Mouse (Mus musculus) spleen, embryonic (tissue): ENCODE results near the gene Ros1.

Experiments used
- CTCF ChIA-PET: fragments of 350-600 bp; sonication (Branson Sonifier 250); formaldehyde crosslinking; loops from one replicate; lab custom pipeline; 2022; lab: Charles Lee

Gene Ros1

DNA sequence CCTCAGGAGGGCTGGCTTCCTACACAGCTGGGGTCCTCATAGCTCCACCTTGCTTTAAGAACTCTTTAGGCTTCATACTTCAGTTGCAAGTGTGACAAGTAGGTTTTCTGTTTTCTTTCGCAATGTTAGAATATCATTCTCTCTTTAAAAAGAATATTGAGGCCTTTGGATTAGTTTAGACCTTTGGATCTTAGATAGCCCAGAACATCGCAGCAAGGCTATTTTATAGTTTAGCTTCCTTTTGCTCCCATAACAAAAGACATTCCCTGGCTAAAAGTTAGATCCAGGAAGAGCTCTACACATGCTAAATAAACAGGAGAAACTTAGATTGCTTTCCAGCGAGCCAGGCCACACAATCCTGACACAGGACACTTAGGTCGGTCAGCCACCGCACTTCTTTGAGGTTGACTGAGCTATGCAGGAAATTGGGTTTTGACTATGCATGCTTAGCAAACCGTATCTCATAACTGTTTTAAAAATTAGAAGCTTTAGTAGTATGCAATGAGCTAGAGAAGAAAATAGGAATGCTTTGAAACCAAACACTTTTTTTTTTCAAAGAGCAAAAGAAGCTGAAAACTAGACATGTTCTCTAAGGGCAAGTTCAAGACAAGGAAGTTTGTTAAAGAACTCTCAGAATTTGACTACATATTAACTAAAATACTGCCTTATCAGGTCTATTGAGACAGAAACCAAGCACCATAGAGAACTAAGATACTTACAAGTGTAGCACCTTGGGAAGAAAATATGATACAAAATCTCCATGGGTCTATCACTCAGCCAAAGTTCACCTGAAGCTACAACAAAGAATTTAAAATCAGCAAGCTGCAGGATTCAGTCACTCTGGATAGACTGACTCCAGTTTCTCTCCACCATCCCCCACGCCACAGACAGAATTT, at the start of gene Ros1:
Gene Ros1, minus strand, starts transcription at position 288 of the 896 bp plus-strand sequence.
- CTCF ChIA-PET, result no interaction called here

DNA sequence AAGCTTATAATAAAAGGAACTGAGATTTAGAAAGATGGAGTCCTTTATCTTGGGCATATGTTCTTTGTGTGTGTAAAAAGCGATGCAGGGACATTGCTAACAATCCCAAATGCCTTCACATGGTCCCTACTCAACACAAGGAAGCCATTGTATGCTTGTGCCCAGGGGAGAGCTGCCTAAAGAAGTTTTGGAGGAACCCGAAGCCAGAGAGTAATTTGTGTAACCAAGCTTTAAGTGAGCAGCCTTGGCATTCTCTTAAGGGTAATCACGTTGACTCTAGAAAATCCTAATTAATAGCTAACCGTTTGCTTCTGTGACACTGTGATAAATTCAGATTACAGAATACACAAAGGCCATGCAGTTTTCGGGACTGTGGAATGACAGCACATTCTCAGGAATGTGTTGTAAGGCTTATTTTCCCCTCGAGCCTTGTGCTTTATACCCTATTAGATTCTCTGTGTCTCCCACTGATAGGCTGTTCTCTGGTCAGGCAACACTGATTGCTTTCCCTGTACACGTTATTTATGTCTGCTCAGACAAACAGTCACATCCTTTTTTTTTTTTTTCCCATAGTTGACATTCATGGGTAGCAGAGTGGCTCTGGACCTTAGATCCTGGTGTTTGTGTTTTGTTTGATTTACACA, 47.8 kb upstream of the Ros1 start:
- CTCF ChIA-PET, result interaction anchor here (0.7 kb wide), 1 partner anchor 24 kb away, joined by 5 read pairs; no protein-coding TSS in a partner anchor

DNA sequence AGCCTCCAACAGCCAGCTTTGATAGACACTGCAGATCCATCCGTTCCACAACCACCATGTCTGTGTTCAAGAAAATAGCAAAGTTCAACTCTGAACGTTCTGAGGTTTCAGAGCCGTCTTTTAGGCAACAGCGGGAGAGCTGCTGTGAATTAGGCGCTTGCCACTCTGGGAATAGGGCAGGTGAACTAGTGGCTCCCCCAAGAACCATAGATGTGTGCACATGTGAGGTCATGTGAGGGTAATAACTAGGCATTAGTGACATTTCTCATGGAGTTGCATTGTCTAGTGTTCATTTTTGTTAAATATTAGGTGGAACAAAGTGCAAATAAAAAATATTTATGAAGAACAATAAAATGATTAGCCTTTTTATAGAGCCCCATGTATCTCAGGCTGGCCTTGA, 47.0 kb upstream of the Ros1 start:
- CTCF ChIA-PET, result no interaction called here

DNA sequence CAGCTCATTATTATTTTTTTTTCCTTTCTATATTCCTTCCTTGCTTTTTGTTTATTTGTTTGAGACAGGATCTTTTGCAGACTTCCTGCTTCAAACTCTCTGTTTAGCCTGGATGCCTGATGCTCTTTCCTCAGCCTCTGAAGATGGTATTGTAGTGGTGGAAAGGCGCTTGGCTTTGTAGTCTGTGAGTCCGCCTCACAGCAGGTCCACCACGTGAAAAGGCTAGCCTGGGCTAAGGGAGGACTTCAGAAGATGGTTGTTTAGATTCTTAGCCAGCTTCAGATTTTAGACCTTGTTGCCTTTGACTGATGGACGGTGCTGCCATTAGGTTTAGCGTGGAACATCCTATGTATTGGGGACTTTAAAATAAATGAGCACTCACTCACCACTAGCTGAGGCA, 40.4 kb upstream of the Ros1 start:
- CTCF ChIA-PET, result no interaction called here

DNA sequence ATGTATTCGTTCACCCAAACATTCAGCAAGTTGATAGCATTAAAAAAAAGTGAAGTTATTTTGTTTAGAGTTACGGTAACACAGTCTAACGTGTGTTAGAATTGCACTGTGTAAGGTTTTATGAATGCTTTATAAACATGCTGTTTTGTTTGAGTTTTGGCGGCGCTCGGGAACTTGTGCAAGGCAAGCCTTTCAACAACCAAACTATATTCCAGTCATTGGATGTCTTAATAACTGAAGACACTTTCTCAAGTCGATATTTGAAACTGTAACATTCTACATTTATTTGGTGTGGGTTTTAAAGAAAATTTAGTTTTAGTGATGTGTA, 39.6 kb upstream of the Ros1 start:
- CTCF ChIA-PET, result no interaction called here

DNA sequence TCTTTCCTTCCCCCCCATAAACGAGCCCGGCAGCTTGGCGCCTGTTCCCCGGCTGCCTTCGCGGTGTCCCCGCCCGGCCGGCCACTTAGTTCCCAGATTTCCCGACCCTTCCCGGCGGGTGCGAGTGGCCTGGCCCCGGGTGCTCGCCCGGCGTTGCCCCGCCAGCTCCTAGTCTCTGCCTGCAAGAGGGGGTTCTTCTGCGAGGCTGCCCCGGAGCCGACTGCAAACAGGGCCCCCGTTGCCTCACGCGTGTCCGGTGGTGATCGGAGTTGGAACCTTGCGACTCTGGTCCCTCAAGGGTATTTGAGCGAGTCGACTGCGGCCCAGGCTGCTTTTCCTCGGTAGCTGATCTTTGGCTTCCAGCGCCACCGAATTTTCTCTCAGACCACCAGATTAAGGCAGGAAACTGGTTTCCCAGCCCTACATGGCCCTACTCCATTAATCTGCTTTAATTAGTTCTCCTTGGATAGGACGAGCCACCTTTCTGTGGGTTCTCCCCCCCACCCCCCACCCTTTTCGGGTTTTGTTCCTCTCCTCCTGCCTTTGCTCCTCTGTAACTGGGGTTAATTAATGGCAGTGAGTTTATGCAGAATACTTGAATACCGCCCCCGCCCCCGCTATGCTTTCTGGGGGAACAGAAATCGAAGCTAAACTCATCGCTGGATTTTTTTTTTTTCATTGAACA, 39.1 kb upstream of the Ros1 start:
- CTCF ChIA-PET, result no interaction called here

DNA sequence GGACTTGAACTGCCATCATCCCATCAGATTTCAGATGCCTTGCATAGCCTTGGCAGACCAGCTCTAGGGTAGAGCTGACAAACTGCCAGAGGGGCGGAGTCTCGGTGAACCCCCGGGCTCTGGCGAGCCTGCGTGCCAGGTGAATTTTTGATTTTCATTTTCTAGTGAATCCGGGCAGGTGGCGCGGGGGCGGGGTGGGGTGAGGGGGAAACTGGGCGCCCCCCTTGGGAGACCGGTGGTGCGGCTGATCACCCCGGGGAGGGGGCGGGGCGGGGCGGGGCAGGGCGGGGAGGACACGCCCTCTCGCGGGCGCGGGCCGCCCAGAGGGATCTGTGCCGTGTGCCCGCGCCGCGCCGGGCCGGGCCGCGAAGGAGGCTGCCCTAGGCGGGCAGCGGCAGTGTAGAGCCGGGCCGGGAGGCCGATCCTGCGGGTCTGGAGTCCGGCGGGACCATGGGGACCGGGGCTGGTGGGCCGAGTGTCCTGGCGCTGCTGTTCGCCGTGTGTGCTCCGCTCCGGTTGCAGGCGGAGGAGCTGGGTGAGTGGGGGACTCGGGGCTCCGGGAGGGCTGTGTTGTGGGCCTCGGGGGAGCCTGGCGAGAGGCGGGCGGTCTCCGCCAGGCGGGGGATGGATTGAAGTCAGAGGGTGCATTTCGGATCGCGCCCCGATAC, 38.4 kb upstream of the Ros1 start, which contains the start of gene Dcbld1:
Gene Dcbld1, plus strand, starts transcription at position 319 of the 668 bp plus-strand sequence.
- CTCF ChIA-PET, result no interaction called here

DNA sequence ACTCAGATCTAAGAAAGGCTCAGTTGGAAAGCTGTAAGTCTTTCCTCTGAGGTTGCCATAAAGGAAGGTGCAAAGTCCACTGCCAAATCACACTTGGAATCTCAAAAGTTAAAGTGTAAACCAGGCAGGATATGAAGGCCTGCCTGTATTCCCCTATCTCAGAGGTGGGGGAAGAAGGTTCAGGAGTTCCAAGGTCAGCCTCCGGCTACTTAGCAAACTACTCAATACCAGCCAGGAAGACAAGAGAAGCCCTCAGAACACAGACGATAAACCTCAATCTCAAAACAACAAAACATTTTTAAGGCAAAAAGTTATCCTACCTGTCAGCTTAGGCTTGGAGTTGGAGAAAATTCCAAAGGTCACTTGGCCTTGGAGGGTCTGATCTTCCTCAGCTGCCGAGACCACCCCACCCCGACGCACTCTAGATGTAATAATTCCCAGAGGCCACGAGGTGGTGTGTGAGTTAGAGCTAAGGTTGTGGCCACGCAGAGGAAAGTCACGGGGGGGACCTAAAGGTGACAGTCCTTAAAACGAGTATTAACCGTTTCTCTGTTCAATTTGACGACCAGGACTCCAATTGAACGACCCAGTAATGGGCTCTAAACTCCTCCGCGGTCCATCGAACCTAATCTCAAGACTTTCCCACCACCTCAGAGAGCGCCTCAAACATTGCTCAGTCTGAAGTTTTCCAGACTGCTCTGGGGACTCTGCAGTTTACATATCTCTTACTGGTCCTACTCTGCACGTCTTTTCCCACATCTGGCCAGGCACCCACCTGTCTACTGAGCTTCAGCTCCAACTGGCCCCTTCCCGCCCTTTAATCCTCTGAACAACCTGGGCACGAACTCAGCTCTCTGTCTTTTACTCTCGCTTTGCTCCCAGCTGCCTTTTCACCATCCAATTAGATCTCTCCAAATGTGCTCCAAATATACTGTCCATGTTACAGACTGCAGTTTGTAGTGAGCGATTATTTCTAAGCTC, 37.4 kb upstream of the Ros1 start:
- CTCF ChIA-PET, result interaction anchor here (0.7 kb wide), 1 partner anchor 631 kb away, joined by 3 read pairs; no protein-coding TSS in a partner anchor

DNA sequence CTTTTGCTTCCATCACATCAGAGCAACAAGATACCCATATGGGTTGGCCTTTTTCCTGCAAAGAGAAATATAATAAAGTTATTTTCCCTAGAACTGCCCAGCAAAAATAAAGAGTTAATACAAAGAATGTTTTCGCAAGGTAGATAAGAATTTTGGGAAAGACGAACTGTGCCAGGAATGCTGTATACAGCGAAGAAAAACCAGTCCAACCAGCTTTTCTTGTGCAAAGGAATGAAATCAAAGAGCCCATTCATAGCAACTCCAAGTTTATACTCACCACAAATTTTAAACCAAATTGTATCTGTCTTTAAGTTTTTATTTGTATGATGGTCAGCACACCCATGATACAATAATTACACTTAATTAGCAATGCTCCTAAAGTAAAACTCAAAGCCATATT, 24.6 kb upstream of the Ros1 start:
- CTCF ChIA-PET, result no interaction called here

DNA sequence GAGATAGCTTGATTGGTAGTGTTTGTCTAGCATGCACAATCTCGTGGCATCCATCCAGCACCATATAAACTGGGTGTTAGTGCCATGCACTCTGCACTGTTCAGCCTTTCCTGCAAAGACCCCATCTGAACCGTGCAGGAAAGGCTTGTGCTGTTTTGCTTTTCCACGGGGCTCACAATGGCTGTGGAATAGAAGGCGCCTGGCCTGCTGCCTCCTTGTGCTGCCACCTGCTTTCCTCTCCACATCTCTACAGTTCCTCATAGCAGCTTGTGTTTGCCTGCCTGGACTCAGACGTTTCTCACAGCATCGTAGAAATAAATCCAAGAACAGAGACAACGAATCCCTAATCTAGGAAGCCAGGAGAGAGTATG, 22.5 kb upstream of the Ros1 start:
- CTCF ChIA-PET, result interaction anchor here (1.0 kb wide), 1 partner anchor 165 kb away, joined by 3 read pairs; no protein-coding TSS in a partner anchor

DNA sequence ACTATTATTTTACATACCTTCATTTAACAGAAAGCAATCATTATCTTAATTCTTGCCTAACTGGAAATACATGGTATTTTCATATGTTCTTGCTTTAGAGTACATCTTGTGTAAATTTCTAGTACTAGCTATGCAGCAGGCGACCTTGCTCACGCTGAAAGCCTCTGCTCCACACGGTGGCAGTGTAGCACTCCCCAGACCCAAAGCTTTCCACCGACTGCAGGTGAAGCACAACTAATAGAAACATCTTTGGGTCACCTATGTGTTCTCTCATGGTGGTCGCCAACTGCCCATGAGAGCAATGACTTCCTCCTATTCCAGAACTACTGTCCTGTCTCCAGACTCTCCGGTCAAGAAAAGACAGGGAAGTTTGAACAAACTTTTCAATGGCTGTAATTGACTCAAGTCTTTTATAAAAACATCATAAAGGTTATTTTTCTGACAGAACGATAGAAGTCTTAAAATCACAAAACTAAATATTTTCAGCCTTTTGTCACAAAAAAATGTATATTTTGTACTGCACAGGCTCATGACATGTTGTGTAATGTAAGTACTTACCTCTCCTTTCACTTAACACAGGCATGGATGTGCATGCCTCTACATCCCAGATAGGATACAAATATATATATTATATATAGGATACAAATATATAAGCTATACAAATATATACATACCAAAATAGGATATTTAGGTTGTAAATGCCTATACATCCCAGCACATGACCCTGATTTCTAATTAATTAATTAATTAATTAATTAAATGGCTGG, 21.9 kb upstream of the Ros1 start:
- CTCF ChIA-PET, result interaction anchor here (1.0 kb wide), 1 partner anchor 166 kb away, joined by 3 read pairs; no protein-coding TSS in a partner anchor

DNA sequence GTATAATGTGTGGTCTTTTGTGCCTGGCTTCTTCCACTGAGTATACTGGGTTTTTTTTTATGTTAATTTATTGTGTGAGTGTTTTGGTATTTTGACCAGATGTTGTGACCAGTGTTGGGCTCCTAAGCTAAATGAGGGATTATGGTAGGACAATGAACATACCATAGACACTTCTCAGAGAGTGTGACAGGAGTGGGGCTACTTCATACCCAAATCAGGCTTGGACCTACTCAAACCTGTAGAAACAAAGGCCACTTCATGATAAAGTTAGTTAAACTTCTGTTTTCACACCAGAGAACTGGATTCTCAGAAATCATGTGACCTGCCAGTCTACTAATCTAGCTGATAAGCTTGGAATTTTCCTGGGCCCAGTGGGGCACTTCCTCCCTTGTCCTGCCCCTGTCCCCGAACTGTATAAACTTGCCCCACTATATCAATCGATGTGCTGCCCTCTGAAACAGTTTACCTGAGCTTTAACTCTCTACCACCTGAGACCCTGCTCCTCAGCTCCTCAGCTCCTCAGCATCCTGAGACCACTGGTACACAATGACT, 20.3 kb upstream of the Ros1 start:
- CTCF ChIA-PET, result no interaction called here

DNA sequence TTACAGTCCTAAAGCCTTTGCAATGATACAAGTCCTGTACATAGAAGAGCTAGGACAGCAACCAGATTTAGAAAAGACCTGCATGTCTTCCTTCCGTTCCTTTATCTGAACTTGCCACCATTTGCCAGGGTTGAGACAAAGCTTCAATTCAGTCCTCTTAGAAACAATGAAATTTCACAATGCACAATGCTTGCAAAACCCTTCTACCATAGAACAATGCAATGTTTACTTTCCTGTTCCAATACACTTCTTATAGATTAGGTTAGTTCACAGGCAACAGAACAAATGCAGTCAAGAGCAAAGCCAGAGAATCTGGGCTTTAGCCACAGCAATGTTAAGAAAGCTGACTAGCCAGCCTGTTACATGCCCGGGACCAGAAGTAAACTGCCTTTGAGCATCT, 9.0 kb upstream of the Ros1 start:
- CTCF ChIA-PET, result no interaction called here

DNA sequence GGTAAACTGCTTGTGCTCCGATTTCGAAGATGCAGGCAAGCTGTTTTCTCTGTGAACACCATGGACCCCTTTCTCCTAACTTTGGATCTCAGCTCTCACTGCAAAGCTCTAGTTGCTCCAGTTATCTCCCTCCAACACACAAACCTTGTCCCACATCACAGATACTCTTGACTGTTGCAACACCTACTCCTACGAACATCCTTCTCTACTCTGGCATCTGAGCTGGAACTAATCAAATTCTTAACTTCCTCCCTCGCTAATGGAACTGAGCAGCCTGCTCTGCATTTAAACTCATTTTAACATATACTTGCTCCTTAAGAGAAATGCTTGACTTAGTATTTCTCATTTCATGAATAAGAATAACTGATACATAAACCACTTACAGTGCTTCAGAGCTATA, 9.1 kb downstream of the Ros1 start:
- CTCF ChIA-PET, result no interaction called here

DNA sequence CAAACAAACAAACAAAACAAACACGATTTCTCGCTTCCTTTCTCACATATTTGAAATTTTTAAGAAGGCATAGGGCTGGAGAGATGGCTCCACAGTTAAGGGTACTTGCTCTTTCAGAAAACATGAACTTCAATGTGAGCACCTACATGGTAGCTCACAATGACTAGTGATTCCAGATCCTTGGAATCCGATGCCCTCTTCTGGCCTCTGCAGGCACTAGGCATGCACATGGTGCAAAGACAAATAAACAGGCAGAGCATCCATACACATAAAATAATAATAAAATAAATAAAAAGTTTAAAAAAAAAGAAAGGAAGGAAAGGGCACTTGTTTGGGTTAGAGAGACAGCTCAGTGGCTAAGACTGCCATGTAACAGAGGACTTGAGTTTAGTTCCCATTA, 12.2 kb downstream of the Ros1 start:
- CTCF ChIA-PET, result no interaction called here

DNA sequence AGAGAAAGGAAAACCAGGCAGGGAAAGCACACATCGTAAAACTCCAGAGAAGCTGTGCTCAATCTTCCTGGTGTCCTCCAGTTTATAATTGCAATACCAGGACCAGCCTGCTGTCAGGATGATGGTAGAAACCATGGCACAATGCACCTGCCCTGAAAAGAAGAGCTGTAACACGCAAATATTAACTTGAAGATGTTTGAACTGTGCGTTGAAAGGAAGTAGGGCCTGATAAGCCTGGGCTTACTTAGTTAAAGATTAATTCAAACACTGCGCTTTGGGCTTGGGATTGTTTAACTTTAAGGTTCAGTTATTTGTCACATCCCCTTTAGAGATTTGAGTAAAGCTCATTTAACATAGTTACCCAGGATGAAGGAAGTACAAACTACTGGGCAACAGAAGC, 20.7 kb downstream of the Ros1 start:
- CTCF ChIA-PET, result no interaction called here

DNA sequence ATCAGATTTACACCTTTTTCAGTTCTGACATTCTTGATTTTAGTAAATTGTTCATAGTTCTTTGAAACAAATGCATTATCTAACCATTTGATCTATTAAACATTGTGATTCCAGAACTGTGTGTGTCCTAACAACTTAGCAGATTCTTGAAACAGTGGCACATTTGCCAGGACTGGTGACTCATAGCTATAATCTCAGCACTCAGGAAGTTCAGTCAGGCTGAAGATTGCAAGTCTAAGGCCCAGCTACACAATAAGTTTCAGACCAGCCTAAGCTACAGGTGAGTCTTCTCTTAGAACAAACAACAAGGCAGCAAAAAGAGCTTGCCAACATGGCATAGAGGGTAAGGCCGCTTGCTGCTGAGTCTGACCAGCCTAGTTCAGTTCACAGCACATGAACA, 24.6 kb downstream of the Ros1 start:
- CTCF ChIA-PET, result no interaction called here

DNA sequence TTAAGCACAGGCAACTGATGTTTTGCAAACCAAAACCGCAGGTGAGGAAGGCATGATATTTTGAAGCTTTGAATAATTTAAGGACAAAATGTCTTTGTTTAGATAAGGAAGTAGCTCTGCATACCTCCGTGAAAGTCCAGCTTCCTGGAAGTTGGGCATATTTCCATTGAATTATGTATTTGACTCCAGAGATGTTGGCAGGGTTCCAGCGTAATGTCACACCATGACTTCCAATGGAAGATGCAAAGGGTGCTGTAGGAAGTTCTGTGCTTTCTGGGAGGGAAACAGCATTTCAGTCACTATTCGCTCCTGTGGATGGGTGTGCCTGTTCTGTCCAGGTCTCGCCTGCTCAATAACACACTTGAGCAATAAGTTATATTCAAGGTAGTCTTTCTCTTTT, 25.2 kb downstream of the Ros1 start:
- CTCF ChIA-PET, result no interaction called here

DNA sequence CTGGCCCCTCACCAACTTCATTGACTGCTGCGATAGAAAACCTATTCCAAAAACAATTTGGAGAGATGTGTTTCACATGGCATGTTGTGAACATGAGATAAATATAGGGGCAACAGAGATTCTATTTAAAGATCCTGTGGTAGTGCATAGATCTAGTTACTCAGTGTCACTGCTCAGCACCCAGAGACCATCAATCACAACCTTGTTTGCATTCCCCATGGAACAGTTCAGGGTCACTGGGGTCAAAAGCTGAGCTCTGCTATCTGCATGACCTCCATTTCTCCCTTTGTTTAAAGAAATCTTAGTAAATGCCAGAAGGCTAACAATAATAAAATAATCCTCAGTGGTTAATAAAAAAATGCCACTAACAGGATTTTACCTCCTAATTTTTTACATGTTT, 29.7 kb downstream of the Ros1 start:
- CTCF ChIA-PET, result no interaction called here

DNA sequence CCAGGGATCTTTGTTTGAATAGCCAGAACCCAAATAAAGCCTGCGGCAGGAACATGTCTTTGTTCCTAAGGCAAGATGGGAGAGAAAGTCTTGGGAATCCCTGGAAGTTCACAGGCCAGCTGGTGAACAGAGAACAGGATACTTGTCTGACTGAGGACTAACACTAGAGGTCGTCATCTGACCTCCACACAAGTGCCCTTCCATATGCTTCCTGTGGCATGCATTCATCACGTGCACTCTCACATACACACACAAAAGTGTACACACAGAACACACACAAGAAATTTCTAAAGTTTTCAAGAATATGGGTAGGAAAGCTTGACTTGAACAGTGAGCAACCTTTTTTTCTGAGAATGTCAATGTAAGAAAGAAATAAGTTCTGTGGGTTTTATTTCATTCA, 34.4 kb downstream of the Ros1 start:
- CTCF ChIA-PET, result no interaction called here
